ENCODE assay signal across 8 mouse cellular contexts in genomic region chr6:39286053-39286731, GRCm38 (mm10).
DNase-seq lines count a peak whose midpoint lies in the region; ATAC-seq and TF ChIP-seq lines count a peak whose summit lies in the region.

No protein-coding gene starts in this region.

- no peak overlapping the region for H3K9ac ChIP-seq in liver, adult 2 months (ENCODE audit: low read depth, low read length)
- H3K9ac ChIP-seq in forebrain, embryonic 14.5 days (ENCODE audit: low read length): no peak overlapping the region

- no peak overlapping the region for H3K4me2 ChIP-seq in forebrain, embryonic 14.5 days (ENCODE audit: low read length)

- ATAC-seq in forebrain, embryonic 14.5 days: no peak

- H3K27ac ChIP-seq in liver, adult 2 months (replicated peaks; ENCODE audit: insufficient read depth, low read depth, low read length): peak overlapping the region; percentile 65
- no peak overlapping the region for H3K27ac ChIP-seq in forebrain, embryonic 14.5 days (ENCODE audit: low read depth, low read length)

- no peaks in the 10 kb centered on the region for H3K79me2 ChIP-seq in liver, adult 2 months (ENCODE audit: control insufficient read depth, insufficient read depth, low read length)

- H3K4me3 ChIP-seq in liver, adult 2 months (ENCODE audit: insufficient read depth, low read depth, low read length): no peak overlapping the region
- no peak overlapping the region for H3K4me3 ChIP-seq in forebrain, embryonic 14.5 days (ENCODE audit: low read depth, low read length)

- H3K4me1 ChIP-seq in liver, adult 2 months (ENCODE audit: control insufficient read depth, insufficient read depth, low read length): peaks cover 4% of the 10 kb centered on the region
- H3K4me1 ChIP-seq in forebrain, embryonic 14.5 days (ENCODE audit: control insufficient read depth, insufficient read depth, low read length): no peaks in the 10 kb centered on the region; the same call in 1 of the 2 replicates

- no peak for TF ChIP-seq POLR2A in liver, adult 2 months (IDR thresholded peaks at IDR 0.05; ENCODE audit: extremely low read depth, insufficient read depth, low read length)

- H3K9me3 ChIP-seq in forebrain, embryonic 14.5 days (replicated peaks; ENCODE audit: control insufficient read depth, low read length): no peaks in the 10 kb centered on the region

- DNase-seq in liver, adult 2 months (ENCODE audit: extremely low read depth, low read depth, low spot score): peak; percentile 74
- DNase-seq in liver: no peak
- DNase-seq in cerebellum, adult 11-12 months: peak; percentile 27
- DNase-seq in induced T-regulatory cell, adult 2 months (ENCODE audit: low read depth): peak; percentile 52
- peak; percentile 63 for DNase-seq in lung, postnatal 36 days
- DNase-seq in right cerebral cortex, postnatal 10 days (ENCODE audit: low spot score in 2 of 2): no peak
- no peak for DNase-seq in forebrain, embryonic 14.5 days (ENCODE audit: low spot score)
- DNase-seq in testis, postnatal 10 days (ENCODE audit: low spot score): no peak

- 11% methylated on average over 6 of the region's 9 CpGs for WGBS in liver, adult 2 months
- WGBS in forebrain, embryonic 14.5 days: 35% methylated on average over 6 of the region's 9 CpGs

- no peak for TF ChIP-seq CTCF in liver, adult 2 months (IDR thresholded peaks at IDR 0.05; ENCODE audit: low read depth, low read length)

- H3K27me3 ChIP-seq in liver, adult 2 months (ENCODE audit: control insufficient read depth, insufficient read depth, low read length): no peaks in the 10 kb centered on the region
- no peaks in the 10 kb centered on the region for H3K27me3 ChIP-seq in forebrain, embryonic 14.5 days (replicated peaks; ENCODE audit: control insufficient read depth, insufficient read depth, low read length)

- H3K36me3 ChIP-seq in liver, adult 2 months (ENCODE audit: control insufficient read depth, insufficient read depth, low read length): no peaks in the 10 kb centered on the region
- H3K36me3 ChIP-seq in forebrain, embryonic 14.5 days (ENCODE audit: control insufficient read depth, insufficient read depth, low read length): no peaks in the 10 kb centered on the region

Comparison
In these comparisons a context has a peak if more than half of its experiments do, and no peak if none do; other contexts are left out.
1. DNase-seq: peak in liver, adult 2 months (single experiment), cerebellum, adult 11-12 months (single experiment), induced T-regulatory cell, adult 2 months (single experiment) and lung, postnatal 36 days (single experiment); none in liver (single experiment), right cerebral cortex, postnatal 10 days (0 of 2), forebrain, embryonic 14.5 days (single experiment) and testis, postnatal 10 days (single experiment).